Mouse (Mus musculus) right cerebral cortex, adult 18-20 months (tissue): Measurements from ENCODE around the gene Elmo1.

Experiments
- DNase-seq: peaks from one replicate; pipeline ENCODE4 v3.0.0; 2022; ENCODE audit warnings: mixed read lengths

Gene Elmo1

DNA sequence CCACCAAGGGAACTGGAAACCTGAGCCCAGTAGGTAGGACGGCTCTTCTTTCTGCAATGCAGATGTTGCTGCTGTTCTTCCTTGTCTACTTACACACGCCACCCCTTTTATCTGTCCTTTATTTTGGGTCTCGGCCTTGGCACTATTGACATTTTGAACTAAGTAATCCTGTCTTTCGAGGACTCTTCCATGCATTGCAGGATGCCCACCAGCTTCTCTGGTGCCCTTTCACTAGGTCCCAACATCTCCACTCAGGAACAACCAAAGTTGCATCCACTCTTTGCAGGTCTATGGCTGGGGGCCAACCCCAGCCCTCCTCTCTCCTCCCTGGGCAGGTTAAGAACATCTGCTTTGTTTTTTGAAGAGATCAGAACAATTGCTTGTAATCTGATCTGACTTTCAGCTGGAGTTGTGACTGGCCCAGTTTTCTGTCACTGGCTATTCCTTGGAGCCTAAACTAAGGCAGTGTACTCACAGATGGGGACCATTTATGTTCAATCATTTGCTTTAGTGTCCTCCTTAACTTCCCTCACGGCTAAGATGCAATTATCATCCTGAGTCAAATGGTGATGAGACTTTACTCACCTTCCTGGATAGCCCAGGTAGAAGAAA is 6.7 kb downstream of the Elmo1 start:
- DNase-seq: no peak

DNA sequence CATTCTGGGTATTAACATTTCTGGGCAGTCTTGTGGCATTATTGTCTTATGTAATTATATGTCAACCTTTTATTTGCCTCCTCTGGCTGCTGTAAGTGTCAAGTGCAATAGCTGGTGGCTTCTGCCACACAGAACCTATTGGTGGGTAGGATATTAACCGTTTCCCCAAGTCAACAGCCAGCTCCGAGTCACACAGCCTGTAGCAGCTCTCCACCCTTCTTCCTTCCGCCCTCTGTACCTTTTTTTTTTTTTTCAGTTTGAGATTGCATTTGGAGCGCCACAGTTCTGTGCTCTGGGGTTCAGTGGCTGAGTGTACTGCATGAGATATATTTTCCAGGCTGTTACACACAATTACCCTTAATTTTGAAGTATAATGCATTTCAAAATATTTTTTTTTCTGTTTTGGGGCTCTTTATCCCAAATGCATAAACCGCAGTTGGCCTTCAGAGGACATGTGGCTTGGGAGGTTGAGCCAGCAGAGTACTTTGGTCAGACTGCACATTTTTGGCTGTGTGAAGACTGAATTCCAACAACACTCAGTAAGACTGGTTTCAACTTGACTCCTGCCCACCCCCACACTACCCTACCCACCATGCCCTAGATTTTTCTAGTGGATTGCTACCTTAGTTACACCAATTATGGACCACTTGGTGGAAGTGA is 7.7 kb downstream of the Elmo1 start:
- no peak for DNase-seq

- no peak for DNase-seq
These were observed 8.2 kb downstream of the Elmo1 start for GRCm38 (mm10) chr13:20098594-20098965.

- no peak for DNase-seq
These were observed 9.2 kb downstream of the Elmo1 start for GRCm38 (mm10) chr13:20099546-20099945.

DNA sequence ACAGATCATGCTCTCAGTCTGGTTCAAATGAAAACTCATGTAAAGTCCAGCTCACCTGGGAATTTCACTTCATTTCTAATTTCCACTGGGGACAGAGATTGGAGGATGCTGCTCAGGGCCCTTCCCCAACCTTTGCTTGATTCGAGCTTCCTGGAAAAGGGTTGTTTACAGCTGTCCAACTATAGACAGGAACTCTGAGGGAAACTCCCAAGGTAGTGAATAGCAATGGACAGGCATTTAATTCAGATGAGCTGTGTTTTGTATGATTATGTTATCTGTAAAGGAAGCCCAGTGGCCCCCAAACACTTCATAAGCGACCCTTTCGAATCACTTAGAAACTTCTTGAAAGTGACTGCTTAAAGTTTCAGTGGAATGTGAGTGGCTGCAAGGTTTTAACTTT is 10.0 kb downstream of the Elmo1 start:
- no peak for DNase-seq

GRCm38 (mm10) chr13:20101691-20102090 is 11.3 kb downstream of the Elmo1 start:
- no peak for DNase-seq

GRCm38 (mm10) chr13:20104791-20105190 is 14.4 kb downstream of the Elmo1 start:
- DNase-seq: no peak

DNA sequence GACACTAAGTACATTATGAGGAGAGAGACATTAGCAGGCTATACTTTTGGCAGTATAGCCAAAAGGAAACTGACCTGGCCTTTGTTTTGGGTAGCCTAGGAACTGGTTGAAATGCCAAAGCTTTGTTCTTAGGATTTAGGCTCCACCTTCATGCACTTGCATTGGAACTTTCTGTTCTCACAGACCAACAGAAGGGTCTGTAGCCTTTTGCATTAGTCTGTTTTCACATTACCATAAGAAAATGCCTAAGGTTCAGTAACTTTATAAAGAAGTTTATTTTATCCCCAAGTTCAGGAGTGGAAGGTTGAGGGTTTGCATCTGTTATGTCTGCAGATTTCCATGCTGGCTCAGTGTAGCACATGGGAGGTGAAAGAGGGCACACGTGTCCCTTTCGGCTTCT is 15.6 kb downstream of the Elmo1 start:
- no peak for DNase-seq

DNA sequence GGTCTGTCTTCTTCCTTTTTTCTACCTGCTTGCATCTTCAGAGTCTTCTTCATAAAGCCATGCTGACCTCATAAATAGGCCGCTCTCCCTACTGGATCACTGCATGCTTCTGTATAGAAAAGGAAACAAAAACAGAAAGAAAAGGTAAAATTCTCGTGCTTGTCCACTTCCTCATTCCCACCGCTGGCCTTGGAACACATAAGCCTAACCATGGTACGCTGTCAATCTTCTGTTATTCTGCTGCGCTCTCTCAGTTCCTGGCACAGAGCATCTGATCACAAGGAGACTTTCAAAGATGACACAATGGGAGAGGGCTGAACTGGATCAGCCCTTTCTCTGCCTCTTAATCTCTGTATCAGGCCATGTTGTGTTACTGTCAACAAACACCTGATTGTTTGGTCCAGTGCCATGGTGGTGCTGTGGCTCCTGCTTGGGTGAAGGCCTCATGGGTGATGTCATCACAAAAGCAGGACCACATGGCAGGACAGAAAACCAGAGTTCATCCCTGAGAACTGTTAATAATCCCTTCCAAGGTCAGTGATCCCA is 17.6 kb downstream of the Elmo1 start:
- no peak for DNase-seq

DNA sequence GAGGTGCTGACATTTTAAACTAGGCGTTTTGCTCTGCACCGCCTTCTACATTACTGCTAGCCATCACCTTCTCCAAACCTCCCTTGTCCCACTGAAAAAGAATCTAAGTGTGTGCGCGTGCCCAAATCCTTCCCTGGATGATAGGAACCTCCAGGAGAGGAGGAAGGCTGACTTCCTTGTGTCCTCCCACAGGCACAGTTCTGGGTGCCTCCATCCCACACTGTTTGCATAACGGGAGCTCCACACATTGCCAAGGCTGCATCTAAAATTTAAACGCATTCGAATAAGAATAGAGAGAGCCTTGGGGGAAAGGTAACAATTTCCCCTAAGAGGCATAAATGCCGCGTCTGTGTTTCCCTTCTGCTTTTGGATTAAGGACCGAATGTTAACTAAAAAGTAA is 18.6 kb downstream of the Elmo1 start:
- peak; percentile 71 for DNase-seq

- no peak for DNase-seq
These were observed 19.1 kb downstream of the Elmo1 start for GRCm38 (mm10) chr13:20109446-20109845.

GRCm38 (mm10) chr13:20109987-20110680 is 19.7 kb downstream of the Elmo1 start:
- DNase-seq: no peak

DNA sequence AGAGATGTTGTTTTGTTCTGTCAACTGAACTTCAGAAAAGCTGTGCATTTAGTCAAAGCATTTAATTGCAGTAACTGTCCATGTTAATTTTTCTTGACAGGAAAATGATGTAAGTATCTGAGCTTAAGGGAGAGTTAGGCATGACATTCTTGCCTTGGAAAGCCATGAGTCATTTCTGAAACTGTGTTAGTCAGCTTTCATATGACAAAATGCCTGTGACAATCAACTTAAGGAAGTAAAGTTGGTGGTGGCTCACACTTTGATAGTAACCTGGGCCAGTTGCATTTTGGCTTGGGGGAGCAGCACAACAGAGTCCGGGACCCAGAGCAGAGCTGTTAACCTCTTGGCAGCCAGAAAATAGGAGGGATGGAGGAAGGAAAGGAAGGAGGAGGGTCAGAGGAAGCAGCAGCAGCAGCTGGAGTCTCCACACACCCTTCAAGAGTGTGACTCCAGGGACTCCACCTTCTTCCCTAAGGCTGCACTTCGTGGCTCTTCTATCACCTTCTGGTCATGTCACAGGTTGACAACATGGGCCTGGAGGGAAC is 20.9 kb downstream of the Elmo1 start:
- DNase-seq: no peak

GRCm38 (mm10) chr13:20115131-20115907 is 24.9 kb downstream of the Elmo1 start:
- no peak for DNase-seq

GRCm38 (mm10) chr13:20116019-20116418 is 25.6 kb downstream of the Elmo1 start:
- DNase-seq: no peak

- DNase-seq: no peak
These were observed 26.6 kb downstream of the Elmo1 start for GRCm38 (mm10) chr13:20116868-20117510.

DNA sequence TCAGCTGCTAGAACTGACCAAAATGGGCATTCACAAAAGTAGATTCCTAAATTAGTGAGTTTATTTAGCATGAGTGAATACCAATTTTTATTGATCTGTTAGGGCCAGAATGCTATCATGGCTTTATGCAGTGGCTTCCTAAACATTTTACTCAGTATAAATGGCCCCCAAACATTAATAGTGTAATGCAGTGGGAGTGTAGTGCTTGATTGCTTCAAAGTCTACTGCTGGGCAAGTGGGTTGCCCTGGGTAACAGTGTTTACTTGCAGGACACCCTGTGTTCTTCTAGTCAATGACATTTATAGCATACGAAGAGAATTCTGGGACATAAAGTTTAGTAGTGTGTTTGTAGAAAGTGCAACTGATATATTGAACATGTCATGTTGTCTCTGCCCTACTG is 27.3 kb downstream of the Elmo1 start:
- no peak for DNase-seq

- DNase-seq: no peak
These were observed 28.5 kb downstream of the Elmo1 start for GRCm38 (mm10) chr13:20118909-20119308.

- DNase-seq: no peak
These were observed 30.3 kb downstream of the Elmo1 start for GRCm38 (mm10) chr13:20120723-20121122.

- no peak for DNase-seq
These were observed 31.1 kb downstream of the Elmo1 start for GRCm38 (mm10) chr13:20121385-20122043.

DNA sequence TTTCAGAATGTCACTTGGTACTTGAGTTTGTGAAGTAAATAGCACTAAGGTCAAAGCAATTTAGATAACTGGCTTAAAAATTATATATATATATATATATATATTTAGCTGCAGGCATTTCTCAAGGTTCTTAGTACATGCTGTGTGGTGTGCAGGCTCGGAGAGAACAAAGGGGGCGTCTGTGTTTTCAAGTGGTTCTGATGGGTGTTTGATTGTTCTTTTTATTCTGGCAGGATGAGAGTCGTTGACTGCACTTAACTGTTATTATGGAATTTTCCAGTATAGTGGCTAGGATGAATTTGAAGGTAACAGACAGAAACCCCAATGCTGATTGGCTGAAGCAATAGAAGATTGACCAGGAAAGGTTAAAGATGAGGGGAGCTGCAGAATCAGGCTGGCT is 33.6 kb downstream of the Elmo1 start:
- no peak for DNase-seq

- no peak for DNase-seq
These were observed 34.6 kb downstream of the Elmo1 start for GRCm38 (mm10) chr13:20124965-20125364.
